Mouse (Mus musculus): ENCODE measurements around the gene Ern1.
A peak's percentile ranks its signal among the peaks of the same experiment; 100 is the strongest.

Gene Ern1

GRCm38 (mm10) chr11:106487733-106488115 is at the start of gene Ern1:
Gene Ern1 (minus strand): TSS chr11:106487852.
- DNase-seq (ENCODE audit: low spot score in 2 of 2), result peak; percentile 95 to 96

GRCm38 (mm10) chr11:106536253-106536912 is 48.7 kb upstream of the Ern1 start:
- no peak for DNase-seq (ENCODE audit: low spot score in 2 of 2)

- no peak for DNase-seq (ENCODE audit: low spot score in 2 of 2)
Observed at GRCm38 (mm10) chr11:106535660-106536252, 48.1 kb upstream of the Ern1 start.

- DNase-seq (ENCODE audit: low spot score in 2 of 2), result no peak
Observed at GRCm38 (mm10) chr11:106532248-106532790, 44.7 kb upstream of the Ern1 start.

GRCm38 (mm10) chr11:106529786-106530185 is 42.1 kb upstream of the Ern1 start:
- no peak for DNase-seq (ENCODE audit: low spot score in 2 of 2)

DNA sequence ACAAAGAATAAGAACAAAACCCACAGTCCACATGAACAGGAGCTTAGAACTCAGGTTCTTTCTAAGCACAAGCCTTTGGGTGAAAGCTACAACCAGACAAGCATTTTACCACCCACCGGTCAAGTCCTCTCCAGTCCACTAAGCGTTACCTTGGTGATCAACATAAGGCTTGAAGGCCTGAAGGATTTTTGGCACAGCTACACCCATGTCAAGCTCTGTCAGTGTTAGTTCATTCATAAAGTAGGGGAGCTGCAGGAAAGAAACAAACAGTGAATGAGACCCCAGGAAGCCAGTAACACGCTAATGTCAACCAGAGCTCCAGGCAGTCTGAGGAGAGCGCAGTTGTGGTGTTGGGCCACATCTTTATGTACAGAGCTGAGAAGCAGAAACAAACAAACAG is 41.5 kb upstream of the Ern1 start:
- no peak for DNase-seq (ENCODE audit: low spot score in 2 of 2)

GRCm38 (mm10) chr11:106527926-106528325 is 40.3 kb upstream of the Ern1 start:
- no peak for DNase-seq (ENCODE audit: low spot score in 2 of 2)

DNA sequence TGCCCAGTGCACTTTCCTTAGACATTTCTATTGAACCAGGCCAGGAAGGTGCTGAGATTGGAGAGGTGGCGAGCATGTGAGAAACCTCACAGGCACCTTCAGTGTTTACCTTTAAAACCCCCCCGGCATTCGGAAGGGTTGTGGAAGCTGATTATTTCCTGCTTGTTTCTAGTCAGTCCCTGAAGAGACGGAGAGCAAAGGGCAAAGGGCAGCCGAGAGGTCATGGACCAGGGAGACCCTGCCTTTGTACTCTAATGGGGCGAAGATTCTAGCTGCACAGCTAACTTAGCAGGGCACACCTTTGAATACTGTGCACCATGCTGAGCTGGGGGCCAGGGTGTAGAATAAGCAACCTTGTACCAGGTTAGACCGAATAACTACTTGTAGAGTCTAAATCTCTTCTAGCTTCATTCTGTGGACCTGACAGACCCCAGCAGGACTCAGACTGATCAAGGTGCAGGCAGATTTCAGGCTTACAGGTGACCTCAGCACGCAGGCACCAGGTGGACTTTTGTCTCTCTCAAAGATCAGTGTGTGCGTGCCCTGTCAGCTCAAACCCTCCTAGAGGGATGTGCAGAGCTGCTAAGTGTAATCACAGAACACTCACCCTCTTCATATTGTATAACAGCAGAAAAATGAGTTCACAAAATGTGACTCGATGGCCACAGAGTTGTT is 39.6 kb upstream of the Ern1 start:
- no peak for DNase-seq (ENCODE audit: low spot score in 2 of 2)

DNA sequence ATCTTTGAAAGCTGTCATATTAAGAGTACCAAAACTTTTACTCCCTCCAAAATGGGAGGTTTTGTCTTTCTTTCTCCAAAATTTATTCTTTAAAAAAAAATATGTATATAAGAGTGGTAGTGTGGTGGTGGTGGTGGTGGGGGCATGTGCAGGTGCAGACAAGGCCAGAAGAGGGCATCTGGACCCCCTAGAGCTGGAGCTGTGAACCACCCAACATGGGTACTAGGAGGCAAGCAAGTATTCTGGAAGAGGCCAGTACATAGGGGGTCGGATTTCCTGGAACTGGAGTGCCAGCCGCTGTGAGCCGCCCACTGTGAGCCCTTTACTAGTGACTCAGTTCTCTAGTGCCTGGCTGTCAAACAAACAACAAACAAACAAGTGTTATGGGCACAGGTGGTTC is 34.9 kb upstream of the Ern1 start:
- DNase-seq (ENCODE audit: low spot score in 2 of 2), result no peak

GRCm38 (mm10) chr11:106521612-106522011 is 34.0 kb upstream of the Ern1 start:
- no peak for DNase-seq (ENCODE audit: low spot score in 2 of 2)

- no peak for DNase-seq (ENCODE audit: low spot score in 2 of 2)
Observed at GRCm38 (mm10) chr11:106520404-106520803, 32.8 kb upstream of the Ern1 start.

DNA sequence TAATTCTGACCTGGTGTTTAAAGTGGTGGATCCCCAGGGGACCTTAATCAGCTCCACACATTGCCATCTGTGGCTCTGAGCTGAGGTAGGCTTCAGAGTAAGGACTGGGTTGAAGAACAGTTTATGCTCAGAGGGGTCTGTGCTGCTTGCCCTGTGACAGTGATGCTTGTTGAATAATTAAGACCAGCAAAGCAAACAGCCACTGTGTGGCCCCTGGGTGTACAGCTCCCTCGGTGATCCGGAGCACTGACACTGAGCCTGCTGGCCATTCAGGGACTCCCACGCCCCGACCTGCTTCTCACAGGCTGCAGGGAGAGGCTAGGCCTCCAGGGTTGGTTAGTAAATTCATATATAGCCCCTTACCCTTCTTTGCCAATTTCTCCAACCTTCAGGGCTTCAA is 31.9 kb upstream of the Ern1 start:
- no peak for DNase-seq (ENCODE audit: low spot score in 2 of 2)

GRCm38 (mm10) chr11:106518391-106518790 is 30.7 kb upstream of the Ern1 start:
- DNase-seq (ENCODE audit: low spot score in 2 of 2), result no peak

DNA sequence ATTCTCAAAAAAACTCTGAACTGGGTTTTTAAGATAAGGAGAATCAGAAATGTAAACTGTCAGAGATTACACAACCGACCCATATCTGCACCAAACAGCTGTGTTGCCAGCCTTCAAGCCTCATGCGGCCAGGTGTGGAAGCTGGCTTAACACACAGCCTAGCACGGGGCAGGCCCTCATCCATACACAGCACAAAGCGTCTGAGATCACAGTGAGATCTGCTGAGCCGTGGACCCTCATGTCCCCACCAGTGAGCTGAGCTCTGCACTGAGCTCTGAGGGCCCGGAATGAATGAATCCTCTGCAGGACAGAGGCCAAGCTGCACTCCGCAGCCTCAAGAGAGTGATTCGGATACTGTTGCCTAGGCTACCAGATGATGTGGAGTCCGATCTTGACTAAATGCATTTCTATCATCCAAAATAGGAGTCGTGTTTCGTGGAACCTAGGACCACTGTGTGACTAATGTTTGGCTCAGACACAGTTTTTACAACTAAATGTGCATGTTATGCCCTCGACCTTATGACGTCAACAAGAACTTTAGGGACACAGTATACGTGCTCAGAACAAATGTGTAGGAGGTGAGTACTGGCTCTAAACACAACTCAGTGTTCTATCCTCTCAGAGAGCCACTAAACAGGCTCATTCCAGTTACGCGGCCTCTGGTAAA is 27.6 kb upstream of the Ern1 start:
- no peak for DNase-seq (ENCODE audit: low spot score in 2 of 2)

DNA sequence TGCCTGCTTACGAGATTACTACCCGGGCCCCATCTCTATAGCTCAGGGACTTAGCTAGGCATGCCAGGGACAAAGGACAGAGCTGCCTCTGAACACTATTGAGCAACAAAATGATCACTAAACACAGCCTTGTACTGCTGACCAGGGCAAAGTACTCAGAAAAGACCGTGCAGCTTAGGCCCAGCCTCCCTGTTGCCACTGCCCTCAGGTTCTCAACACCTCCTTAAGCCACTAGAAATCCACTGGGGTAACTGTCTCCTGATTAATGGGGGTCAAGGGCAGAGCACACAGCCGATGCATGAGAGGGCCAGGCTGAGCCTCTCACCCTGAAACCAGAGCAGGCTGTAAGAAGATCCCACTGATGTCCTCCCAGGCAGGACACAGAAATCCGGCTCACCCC is 26.8 kb upstream of the Ern1 start:
- DNase-seq (ENCODE audit: low spot score in 2 of 2), result no peak

GRCm38 (mm10) chr11:106513166-106513565 is 25.5 kb upstream of the Ern1 start:
- peak; percentile 26 to 52 for DNase-seq (ENCODE audit: low spot score in 2 of 2)

- DNase-seq (ENCODE audit: low spot score in 2 of 2), result no peak
Observed at GRCm38 (mm10) chr11:106512006-106512390, 24.3 kb upstream of the Ern1 start.

GRCm38 (mm10) chr11:106511236-106512005 is 23.8 kb upstream of the Ern1 start:
- DNase-seq (ENCODE audit: low spot score in 2 of 2), result no peak

DNA sequence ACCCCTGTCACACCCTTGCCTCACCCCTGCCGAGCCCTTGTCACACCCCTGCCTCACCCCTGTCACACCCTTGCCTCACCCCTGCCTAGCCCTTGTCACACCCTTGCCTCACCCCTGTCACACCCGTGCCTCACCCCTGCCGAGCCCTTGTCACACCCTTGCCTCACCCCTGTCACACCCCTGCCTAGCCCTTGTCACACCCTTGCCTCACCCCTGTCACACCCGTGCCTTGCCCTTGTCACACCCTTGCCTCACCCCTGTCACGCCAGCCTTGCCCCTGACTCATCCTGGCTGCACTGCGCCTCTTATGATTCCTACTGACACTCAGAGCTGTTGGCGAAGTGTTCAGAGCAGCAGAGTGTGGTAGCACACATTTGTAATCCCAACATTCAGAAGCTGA is 20.0 kb upstream of the Ern1 start:
- DNase-seq (ENCODE audit: low spot score in 2 of 2), result no peak

DNA sequence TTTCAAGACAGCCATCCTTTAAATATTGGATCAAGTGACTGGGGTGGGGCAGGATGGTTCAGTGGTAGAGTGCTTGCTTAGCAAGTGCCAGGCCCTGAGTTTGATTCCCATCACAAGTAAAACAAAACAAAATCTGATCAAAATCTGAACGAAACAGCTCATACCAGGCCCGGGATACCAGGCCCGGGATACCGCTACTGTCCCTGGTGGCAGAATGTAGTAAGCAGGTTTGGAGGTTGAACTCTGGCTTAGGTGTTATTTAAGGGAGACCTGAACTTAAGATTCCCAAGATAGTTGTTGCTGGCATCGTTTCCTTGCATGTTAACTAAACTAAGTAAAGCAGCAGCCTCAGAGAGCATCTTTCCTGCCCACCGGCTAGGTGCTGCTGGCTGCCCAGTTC is 18.6 kb upstream of the Ern1 start:
- no peak for DNase-seq (ENCODE audit: low spot score in 2 of 2)

DNA sequence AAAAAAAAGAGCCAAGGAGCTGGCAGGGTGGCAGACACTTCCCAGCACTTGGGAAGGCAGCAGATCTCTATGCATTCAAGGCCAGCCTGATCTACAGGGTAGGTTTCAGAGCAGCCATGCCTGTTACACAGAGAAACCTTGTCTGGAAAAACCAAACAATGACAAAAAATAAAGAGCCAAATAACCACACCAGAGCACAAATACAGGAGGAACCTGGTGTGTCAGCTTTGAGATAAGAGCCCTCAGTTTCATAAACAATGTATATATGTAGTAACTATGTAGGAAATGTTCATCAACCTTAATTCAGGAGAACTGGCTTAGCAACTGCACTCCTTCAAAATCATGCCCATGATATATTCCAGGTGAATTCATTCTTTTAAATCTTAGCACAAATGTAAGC is 16.5 kb upstream of the Ern1 start:
- no peak for DNase-seq (ENCODE audit: low spot score in 2 of 2)

DNA sequence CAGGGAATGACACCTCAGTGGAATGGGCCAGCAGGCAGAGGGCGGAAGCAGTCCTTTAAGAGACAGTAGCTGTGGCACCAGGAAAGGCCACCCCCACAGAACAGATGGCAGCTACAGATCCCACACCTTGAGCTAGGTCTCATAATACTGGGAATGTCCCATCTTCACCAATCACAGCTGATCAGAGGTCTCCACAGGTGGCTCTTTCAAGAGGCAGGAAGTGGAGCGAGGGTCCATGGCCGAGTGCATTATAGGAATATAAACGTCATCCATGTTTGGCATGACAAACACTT is 15.7 kb upstream of the Ern1 start:
- DNase-seq (ENCODE audit: low spot score in 2 of 2), result no peak

All from spleen, postnatal 14 days (tissue).